Mouse (Mus musculus) granulocyte monocyte progenitor cell, adult 5-6 weeks (primary cell): ENCODE results near the gene Cfap299. TPM values are rescaled to one million over a fixed set of nuclear protein-coding genes. Genes with fewer than 3 reads are reported as not detected.
"Not testable (repeated sequence)": the region's sequence is repeated elsewhere in the genome, so short reads cannot be mapped to it uniquely, and the experiment has no call there.

ENCODE experiments used
- ATAC-seq: replicated peaks from 2 replicates; pipeline ENCODE4 v1.8.0; 2016; ENCODE audit warnings: mild to moderate bottlenecking, moderate TSS enrichment, inconsistent platforms; ENCODE audit not compliant: poor library complexity, severe bottlenecking
- total RNA-seq, 2 experiments: library from RNA; stranded (forward) in 1 of 2; stranded (reverse) in 1 of 2; fragments of 200-712, 200-1000 nt in 1 of 2; fragments of >200 nt in 1 of 2; fragmentation: Nextera tagmentation in 1 of 2; gene quantifications; 2 replicates each; pipeline ENCODE4 v1.2.3; 2014 to 2017

Gene Cfap299
- total RNA-seq (2014; fragmentation: Nextera tagmentation) (not detected in 2 replicates), total RNA-seq (2017) (not detected in 2 replicates)

DNA sequence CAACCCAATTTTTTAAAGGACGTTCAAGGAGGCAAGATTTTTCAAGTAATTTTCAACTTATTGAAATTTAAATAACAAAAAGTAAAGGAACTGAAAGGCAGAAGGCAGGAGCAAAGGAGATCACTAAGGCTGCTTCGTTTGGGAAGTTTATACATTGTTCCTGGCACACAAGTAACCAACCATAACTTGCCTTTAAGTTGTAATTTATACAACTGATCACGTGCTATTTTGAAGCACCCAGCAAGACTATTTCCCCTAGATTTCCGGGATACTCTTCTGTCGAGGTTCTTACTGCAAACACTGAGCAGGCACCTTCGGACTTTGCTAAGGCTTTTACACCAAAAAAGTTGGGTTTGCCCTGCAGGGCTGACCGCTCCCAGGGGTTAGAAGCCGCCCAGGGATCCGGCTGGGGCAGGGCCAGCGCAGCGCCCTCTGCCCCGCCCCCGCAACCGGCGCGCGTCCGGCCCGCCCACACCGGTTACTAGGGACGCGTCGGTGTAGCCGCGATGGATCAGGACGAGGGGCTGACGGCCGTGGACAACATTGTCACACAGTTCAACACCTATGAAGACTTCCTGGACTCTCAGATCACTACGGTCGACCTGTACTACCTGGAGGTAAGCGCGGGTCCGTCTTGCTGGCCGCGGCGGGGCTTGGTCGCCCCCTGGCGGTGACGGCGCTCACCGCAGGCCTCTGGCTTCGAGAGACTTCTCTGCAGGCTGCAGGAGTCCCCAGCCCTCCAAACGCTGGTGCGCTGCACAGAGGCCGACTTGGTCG lies at the start of gene Cfap299:
Gene Cfap299, plus strand, starts transcription at position 457 of the 777 bp plus-strand sequence.
- ATAC-seq = peak; percentile 98

DNA sequence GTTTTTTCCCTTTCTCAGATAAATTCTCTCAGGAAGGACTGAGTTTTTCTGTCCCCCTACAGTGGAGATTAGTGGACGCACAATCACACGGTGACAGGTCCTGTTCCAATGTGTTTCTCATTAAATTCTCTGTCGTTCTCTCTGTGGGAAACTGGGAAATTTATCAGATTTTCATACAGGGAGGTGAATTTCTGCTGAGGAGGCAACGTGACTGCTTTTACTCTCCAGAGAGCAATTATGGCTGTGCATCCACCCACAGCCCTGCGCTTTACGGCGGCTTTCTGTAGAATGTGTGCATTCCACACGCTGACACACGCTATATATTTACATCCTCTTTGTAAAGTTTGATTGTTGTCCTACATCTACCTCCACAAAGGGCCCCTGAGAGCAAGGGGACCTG lies 47.1 kb upstream of the Cfap299 start:
- no peak for ATAC-seq

DNA sequence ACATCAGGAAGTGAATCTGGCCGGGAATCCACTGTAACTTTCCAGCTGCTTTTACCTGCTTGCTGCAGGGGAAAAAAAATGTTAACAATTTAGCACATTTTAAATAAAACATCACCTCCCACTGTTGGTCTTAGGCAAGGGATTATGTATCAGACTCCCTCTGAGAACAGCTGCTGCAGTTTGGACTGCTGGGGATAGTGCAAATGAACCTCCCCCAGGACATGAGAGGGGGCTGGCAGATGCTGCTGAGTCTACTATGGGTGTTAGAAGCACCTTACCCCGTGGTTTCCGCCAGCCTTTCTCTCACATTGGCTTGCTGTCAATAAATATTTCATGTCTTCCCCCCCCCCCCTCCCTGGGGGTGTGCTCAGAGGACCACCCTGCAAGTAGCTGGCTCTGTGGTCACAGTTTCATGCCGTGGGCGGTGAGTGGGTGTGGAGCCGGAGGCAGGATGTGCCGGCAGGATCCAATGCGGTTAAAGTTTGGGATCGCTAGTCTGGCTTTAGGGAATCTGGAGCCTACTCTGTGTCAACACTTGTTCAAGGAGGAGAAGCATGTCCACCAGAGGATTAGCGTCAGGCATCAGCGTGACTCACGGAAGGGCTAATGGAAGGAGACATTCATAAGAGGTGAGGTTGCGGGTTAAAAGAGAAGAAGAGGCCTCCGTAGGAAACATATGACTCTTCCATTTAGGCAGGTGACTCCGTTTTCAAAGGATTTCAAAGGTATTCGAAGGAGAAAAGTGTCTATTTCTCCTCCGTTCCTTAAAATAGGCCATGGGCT lies 45.2 kb upstream of the Cfap299 start:
- ATAC-seq = no peak

DNA sequence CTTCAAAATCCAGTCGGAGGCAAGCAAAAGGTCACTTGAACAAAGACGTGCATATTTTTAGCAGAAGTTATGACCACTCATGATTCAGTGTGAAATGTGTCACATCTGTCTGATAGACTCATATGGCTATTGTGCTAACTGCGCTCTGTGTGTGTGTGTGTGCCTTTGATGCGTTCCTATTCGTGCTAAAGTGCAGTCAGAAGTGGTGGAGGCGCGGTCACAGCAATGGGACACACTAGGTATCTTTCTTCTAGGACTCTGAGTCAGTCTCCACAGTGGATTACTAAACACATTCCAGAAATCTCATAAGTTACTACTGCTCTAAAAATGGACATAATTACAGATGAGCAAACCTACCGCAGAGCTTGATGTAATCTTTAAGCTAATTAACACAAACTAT lies 38.5 kb upstream of the Cfap299 start:
- no peak for ATAC-seq

DNA sequence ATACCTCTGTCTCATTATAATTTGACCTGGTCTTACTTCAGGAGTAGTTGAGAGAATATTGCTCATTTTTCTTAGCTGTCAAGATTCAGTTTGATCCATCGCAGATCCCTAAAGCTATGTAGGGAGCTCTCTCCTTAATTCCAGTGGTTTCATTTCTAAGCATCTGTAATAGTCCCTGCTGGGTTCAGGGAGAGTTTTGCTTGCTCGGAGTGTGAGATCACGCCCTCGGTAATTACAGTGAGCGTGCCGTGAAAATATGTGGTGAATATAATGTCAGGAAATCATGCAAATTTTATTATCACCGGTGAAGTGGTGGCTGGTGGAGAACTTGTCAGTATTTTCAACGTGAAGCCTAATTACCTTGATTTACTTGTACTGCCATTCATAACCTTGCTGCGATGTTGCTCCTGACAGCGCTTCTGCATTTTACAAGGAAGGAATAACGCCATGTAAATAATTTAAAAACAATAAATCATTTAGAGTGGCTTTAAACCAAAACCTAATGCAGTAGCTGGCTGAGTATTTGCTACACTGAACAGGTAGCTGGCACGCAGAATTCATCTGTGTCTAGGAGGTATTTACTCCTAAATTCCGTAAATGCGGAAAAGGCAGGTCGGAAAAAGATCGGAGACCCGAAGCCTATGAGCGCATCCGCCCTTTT lies 36.6 kb upstream of the Cfap299 start:
- no peak for ATAC-seq

DNA sequence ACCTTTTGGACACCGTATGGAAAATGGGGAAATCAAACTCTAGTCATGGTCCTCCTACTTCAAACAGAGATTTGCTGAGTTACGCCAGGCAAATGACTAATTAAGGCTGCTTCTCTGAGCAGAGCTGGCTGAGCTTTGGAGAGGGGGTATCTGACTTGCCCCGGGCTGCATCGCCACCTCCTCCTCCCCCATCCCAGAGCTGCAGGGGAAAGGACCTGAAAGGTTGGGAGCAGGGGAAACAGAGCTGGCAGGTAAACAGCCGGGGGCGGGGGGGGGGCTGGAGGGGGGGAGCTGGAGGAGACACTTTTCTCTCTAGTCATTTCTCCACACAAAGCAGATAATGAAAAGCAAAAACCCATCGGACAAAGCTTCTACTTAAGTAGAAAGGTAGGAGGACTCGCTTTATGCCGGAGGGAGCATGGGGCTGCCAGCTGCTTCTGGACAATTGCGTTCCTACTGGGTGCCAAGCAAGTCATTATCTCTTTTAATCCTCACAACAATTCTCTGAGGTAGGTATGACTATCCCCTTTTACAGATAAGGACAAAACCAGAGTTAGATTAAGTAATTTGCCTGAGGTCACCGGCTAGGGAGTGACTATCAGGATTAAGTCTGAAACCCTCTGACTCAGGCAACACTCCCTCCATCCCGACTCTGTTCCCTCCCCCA lies 35.9 kb upstream of the Cfap299 start:
- ATAC-seq = no peak

DNA sequence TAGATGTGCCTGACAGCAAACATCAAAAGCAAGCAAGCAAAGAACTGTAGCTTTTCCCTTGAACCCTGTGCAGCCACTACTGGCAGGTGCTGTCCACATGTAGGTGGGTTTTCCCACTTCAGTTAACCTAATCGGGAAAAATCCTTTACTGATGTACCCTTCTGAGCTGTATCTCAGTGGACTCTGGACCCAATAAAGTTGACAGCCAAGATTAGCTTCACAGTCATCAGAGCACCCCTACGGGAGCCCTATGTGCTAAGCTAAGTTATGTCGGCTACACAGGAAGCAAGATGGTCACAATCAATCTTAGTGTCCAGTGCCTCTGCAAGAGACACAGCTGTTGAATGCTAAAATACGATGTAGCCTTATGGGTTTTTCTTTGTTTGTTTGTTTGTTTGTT lies 29.0 kb upstream of the Cfap299 start:
- no peak for ATAC-seq

DNA sequence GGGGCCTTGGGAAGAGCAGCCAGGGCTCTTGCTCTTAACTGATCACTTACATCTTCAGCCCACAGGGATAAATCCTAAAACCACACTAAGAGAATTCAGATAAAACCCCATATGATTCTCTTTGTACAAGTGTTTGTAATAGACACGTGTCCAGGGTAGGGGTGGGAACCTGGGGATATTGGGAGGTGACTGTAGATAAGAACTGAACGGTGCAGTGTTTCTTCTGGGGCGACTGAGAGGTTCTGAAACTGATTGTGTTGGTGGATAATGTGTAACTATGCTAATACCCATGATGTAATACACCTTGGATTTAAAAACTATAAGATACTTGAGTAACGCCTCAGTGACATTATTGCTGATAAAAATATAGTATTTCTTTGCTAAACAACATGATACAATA lies 23.4 kb upstream of the Cfap299 start:
- ATAC-seq = no peak

DNA sequence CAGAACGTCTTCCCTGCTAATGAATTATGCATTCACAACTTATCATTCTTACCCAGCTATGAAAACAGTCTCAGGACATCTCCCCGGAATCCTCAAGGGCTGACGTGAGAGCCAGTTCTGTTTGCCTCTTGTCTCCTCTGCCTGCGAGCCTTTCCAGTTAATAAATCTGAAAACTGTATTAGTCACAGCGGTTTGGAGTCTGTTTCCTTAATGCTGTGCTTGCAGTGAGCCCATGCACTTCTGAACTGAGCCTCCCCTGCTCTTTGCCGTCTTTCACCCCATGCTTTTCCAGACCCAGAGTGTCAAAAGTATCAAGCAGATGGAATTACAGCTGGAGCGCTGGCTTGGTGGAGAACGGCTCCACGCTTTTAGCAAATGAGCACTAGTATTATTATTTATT lies 22.6 kb upstream of the Cfap299 start:
- no peak for ATAC-seq

DNA sequence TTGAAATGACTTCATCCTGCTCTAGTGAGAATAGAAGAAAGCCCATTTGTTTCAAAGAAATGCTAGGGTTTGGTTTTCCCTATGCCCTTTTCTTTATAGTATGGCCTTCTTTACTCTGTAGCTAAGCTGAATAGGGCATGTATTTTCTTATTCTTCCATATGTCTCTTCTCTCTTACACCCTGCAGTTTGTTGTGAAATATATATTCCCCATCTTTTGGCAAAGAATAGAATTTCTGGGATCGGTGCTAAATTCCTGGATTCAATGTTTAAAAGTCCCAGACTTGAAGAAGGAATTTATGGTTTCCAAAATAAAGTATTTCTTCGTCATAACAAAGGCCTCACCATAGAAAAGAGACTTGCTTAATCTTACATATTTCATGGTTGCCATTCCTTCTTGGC lies 2.5 kb upstream of the Cfap299 start:
- no peak for ATAC-seq

DNA sequence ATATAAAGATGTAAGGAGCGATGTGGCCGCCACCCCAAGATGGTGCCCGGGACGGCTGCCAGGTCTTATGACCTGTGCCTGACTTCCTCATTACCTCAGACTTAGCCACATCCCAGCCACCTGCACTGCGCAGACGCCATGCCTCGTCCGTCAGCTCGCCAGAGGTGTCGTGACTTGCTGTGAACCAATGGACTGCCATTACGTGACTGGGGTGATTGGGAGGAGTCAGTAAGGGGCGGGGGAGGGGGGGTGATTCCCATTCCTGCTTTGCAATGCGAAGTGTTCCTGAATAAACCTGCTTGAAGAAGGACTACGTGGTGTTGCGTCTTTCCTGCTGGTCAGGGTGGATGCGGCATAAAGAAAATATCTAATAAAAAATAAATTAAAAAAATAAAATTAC lies 14.6 kb downstream of the Cfap299 start:
- not testable (repeated sequence) for ATAC-seq

DNA sequence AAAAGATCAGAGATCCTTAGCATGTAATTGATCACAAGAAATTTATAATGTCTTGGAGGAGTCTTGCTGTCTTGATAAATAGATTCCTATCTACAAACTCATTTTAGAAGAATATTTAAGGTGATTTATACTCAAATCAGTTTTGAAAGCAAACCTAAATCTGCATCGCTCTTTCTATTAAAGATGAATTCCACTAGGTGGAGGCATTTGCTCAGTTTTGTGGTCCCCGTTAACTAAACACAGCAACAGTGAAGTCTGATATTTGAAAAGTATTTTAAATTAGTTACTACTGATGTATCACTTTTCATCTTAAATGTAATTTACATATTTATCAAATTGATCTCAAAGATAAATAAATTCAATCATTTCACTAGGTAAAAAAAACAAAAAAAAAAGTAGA lies 15.5 kb downstream of the Cfap299 start:
- ATAC-seq = no peak

DNA sequence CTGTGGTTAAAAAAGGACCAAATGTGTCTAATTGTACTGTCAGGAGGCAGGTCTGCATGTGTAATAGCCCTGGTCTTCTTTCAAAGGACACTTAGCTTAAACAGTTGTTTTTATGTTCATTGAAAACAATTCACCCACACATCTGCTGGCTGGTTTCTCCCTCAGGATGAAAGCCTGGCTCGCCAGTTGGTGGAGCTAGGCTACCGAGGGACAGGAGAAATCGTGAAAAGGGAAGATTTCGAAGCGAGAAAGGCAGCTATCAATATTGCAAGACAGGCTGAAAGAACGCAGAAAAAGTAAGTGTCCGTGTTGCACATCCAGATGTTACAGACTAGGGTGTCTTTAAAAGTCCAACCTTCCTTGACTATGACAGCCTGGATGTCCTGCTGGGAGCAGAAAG lies 17.0 kb downstream of the Cfap299 start:
- no peak for ATAC-seq

DNA sequence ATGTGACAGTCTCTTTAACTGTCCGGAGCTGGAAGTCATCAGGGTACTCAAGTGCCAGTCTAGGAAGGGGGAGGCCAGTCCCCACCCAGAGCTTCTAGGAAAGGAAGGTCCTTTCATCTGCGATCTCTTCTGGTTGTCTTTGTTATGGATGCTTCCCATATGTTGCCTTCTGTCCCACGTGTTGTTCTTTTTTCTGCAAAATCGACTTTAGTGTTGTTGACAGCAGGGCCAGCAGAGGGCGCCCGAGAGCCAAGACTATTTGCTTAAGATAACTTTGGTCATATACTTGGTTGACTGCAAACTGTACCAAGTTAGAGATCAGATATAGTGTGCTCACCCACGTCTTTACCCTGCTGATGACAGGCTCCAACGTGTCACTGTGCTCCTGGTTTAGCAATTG lies 19.5 kb downstream of the Cfap299 start:
- peak; percentile 82 for ATAC-seq

DNA sequence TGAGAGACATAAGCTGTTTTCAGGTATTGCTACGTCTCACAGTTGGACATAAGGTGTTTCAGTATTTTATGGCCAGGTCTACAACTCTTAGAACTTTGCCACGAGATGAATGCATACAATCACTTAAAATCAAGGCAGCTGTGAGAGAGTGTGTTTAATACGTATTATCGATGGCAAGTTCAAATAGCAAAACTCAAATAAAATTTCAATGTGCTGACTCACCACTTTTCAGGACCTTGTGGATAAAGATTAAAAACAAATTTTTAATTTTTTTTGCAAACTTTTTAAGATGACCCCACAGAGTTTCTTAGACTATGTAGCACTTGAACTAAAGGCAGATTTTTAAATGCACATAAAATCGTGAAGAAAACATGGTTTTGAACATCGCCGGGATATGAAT lies 30.8 kb downstream of the Cfap299 start:
- ATAC-seq = no peak

DNA sequence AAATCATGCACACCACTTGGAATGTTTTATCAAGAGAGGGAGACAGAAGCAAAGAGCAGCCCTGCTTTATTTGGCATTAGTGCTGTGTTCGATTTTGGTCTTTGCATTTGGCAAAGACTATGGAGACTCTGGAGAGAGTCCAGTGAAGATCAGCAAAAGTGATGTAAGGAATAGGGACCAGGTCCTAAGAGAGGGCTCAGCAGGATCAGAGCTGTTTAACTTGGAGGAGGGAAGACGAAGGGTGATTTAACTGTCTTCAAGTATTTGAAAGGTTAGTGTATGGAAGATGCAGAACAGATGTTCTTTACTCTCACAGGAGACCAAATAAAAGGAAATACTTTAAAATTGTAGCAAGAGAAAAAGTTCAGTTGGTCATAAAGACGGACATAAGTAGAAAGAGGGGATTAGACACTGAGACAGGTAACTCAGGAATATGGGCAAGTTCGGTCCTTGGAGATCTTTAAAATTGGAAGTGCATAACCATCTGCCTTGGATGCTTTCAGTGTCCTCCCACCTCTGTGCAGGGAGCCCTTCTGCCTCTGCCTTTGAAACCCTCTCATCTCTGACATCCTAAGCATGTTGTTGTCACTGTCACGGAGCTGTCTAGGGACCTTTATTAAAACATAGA lies 31.8 kb downstream of the Cfap299 start:
- ATAC-seq = no peak

DNA sequence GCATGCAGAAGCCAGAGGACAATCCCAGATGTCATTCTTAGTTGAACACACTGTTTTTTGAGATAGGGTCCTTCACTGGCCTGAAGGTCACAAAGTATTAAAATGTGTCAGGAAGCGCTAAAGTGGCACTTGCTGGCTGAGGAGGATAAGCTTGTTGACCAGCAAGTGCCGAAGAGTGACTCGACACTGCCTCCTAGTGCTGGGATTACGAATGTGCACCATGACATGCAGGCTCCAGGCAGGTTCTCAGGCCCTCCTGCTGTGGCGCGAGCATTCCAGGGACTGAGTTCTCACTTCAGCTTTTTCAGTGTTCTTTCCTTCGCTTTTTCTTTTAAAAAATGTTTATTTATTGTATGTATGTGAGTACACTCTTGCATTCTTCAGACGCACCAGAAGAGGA lies 34.3 kb downstream of the Cfap299 start:
- 0 out of 2 replicates have a peak, but pooled peaks have one; percentile 46 for ATAC-seq

DNA sequence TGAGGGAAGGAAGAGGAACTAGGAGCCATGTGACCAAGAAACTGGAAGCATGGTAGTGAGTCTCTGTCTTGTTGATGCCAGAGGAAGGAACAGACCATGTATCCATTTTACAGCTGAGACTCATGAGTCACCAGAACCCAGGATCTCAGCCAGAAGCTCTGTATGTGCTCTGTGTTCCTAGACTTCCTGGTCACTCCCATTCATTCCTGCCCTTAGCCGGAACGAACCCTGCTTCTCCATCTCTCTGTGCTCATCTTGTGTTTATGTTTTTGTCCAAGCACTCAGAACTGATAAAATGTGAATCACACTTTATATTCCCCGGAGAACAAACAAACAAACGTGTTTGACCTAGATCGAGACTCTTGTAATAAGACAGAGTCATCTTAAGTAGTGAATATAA lies 36.2 kb downstream of the Cfap299 start:
- ATAC-seq = no peak

DNA sequence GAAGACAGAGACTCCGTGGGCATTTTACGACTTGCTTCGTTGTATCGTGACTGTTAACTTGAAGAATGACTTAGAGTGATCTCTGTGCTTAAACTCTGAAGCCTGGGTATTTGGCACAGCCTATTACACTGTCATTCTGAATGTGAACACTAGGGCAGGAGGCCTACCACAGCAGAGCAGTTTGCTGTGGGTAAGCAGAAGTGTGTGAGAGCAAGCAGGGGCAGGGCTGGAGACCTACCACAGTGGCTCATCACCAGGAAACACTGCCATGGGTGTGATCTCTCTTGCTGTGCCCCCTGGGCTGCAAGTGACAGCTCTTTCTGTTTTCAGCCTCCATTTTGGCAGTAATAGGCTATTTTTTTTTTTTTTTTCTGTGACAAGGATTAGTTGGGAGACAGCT lies 39.7 kb downstream of the Cfap299 start:
- no peak for ATAC-seq

DNA sequence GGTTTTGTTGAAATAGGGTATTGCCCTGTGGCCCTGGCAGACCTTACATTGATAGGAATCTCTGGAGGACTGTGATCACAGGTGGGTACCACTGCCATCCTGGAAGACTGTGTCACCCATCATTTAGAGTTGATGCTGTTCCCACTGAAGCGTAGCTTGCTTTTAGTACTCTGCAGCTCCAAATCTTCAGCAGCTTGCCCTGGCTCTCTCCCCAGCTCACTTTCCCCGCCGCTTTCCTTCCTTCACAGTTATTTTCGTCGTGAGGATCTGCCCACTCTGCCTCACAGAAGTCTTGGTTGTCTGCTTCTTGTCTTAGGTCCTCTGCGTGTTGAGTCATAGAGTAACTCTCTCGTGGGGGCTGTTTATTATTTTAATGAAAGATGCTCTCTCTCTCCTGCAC lies 40.3 kb downstream of the Cfap299 start:
- no peak for ATAC-seq
